Mouse (Mus musculus) Muller cell, postnatal 12 days (primary cell): ENCODE measurements around the gene Gm21789.
"Not testable (repeated sequence)": the region's sequence is repeated elsewhere in the genome, so short reads cannot be mapped to it uniquely, and the experiment has no call there.

Experiments
- DNase-seq: peaks from one replicate; pipeline ENCODE4 v3.0.0-alpha.2; 2015; ENCODE audit errors: inconsistent ontology term

Gene Gm21789

GRCm38 (mm10) chrX:32941468-32941867 is at the start of gene Gm21789:
Gene Gm21789, plus strand, starts transcription at chrX:32941768.
- not testable (repeated sequence) for DNase-seq

DNA sequence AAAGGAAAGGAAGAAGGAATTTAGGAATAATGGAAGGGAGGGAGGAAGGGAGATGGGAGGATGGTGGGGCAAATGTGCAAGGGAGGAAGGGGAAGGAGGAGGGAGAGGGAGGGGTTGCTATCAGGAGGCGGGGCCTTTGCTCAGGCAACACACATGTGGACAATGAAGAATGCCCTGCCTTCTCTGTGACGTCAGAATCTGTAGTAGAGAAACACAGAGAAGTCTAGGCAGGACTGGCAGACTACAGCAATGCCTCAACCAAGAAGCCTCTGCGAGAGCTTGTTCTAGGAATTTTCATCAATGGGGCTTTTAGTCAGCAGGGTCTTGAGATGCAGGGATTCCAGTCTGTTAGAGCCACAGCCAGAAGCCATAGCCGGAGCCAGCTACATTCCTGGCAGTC is 47.2 kb upstream of the Gm21789 start, which contains the start of gene Btbd35f30:
Btbd35f30 (plus strand) TSS at position 301 of the 400 bp plus-strand sequence.
- DNase-seq, result not testable (repeated sequence)

- DNase-seq, result not testable (repeated sequence)
These were observed 32.0 kb downstream of the Gm21789 start, which contains the start of gene Btbd35f5 for GRCm38 (mm10) chrX:32973597-32973996. Gene Btbd35f5, plus strand, starts transcription at chrX:32973897.
